Mouse (Mus musculus): ENCODE data around the gene Tmbim6.
"Not testable (repeated sequence)": the region's sequence is repeated elsewhere in the genome, so short reads cannot be mapped to it uniquely, and the experiment has no call there.

Tmbim6 gene

DNA sequence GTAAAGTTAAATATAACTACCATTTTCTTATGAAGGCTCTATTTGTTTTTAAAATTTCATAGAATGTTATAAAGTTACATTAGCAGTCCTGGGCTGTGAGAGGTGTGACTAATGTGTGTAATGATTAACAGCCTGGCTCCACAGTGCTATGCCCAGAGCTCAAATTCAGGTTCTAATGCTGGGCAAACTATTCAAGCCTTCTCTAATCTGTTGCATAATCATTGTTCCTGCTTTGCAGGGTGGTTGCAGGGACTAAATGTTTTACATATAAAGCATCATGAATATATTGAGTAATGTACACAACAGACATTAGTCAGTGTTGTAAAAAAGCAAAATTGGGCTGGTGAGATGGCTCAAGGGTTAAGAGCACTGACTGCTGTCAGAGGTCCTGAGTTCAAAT, 9.8 kb upstream of the Tmbim6 start:
- DNase-seq (ENCODE audit: extremely low read depth, low read depth, low spot score) = no peak

GRCm38 (mm10) chr15:99384071-99384470, 8.6 kb upstream of the Tmbim6 start:
- DNase-seq (ENCODE audit: extremely low read depth, low read depth, low spot score) = no peak

DNA sequence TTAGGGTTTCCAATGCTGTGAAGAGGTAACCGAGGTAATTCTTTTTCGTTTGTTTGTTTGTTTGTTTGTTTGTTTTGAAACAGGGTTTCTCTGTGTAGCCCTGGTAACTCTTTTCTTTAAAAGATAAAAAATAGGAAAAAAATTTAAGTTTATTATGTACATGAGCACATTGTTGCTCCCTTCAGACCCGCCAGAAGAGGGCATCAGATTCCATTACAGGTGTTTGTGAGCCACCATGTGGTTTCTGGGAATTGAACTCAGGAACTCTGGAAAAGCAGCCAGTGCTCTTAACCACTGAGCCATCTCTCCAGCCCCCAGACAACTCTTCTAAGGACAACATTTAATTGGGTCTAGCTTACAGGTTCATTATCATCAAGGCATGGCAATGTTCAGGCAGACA, 6.6 kb upstream of the Tmbim6 start:
- DNase-seq (ENCODE audit: extremely low read depth, low read depth, low spot score) = not testable (repeated sequence)

DNA sequence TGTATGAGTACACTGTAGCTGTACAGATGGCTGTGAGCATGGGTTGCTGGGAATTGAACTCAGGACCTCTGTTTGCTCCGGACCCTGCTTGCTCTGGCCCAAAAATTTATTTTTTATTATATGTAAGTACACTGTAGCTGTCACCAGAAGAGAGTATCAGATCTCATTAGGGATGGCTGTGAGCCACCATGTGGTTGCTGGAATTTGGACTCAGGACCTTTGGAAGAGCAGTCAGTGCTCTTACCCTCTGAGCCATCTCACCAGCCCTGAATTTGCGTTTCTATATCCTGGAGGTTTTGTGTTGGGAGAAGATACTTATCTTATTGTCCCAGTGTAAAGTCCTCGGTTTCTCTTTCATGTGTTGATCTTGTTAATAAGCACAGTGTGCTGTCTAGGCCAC, 5.9 kb upstream of the Tmbim6 start:
- no peak for DNase-seq (ENCODE audit: extremely low read depth, low read depth, low spot score)

GRCm38 (mm10) chr15:99387976-99388375, 4.7 kb upstream of the Tmbim6 start:
- no peak for DNase-seq (ENCODE audit: extremely low read depth, low read depth, low spot score)

DNA sequence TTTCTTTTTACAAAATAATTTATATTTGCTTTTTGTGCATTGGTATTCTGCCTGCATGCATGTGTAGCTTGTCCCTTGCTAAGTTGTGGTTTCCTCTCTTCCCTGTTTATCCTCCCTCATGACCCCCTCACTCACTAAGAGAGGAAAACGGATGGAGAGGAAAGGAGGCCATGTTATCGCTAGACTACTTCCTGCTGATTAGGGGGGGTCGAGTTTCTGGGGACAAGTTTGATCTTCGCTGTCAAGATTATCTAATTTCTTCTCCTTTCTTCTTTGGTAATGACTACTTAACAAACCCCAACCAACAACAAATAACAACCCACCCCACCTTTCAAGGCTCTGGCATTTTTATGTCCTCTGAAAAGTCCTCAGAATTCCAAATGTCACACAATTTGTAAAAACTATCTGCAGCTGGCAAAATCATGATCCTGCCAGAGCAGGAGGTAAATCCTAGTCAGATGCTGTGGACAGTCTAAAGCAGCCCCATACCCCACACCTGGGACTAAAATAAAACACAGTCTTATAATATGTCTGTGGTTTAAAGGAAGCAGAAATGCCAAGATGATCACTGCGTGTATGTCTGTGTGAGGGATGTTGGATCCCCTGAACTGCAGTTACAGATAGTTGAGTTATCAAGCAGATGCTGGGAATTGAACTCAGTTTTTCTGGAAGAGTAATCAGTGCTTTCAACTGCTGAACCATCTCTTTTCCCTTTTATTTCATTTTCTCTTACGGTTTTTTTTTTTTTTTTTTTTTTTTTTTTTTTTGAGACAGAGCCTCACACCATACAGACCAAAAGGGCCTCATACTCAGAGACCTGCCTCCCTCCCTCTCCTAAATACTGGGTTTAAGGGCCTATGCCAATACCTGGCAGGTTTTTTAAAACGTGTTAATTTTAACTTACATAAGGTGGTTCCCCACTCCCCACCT, 1.9 kb upstream of the Tmbim6 start:
- no peak for DNase-seq (ENCODE audit: extremely low read depth, low read depth, low spot score)

- DNase-seq (ENCODE audit: extremely low read depth, low read depth, low spot score) = no peak
Observed at GRCm38 (mm10) chr15:99391975-99392374, 707 bp upstream of the Tmbim6 start.

- no peak for DNase-seq (ENCODE audit: extremely low read depth, low read depth, low spot score)
Observed at GRCm38 (mm10) chr15:99393386-99394252, 937 bp downstream of the Tmbim6 start.

DNA sequence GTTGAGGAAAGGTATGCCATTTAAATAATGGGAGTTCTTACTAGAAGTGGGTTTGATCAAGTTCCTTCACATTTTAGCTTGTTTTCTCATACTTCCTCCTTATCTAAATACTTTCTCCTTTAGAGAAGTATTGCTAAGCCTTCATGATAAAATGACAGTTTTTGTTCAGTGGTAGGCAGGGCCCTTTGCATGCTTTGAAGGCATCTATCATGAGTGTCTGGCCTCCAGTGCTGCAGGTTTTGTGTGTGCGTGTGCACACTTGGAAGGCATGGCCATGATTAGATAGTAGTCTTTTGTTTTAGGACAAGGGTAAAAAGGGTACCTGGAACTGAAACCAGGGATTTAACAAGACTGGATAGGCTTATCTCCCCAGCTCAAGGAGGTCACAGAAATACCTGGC, 3.8 kb downstream of the Tmbim6 start:
- DNase-seq (ENCODE audit: extremely low read depth, low read depth, low spot score) = no peak

GRCm38 (mm10) chr15:99396875-99397274, 4.2 kb downstream of the Tmbim6 start:
- DNase-seq (ENCODE audit: extremely low read depth, low read depth, low spot score) = no peak

- no peak for DNase-seq (ENCODE audit: extremely low read depth, low read depth, low spot score)
Observed at GRCm38 (mm10) chr15:99397622-99398021, 4.9 kb downstream of the Tmbim6 start.

GRCm38 (mm10) chr15:99399503-99400245, 7.0 kb downstream of the Tmbim6 start:
- no peak for DNase-seq (ENCODE audit: extremely low read depth, low read depth, low spot score)

GRCm38 (mm10) chr15:99400602-99401001, 7.9 kb downstream of the Tmbim6 start:
- DNase-seq (ENCODE audit: extremely low read depth, low read depth, low spot score) = no peak

- DNase-seq (ENCODE audit: extremely low read depth, low read depth, low spot score) = no peak
Observed at GRCm38 (mm10) chr15:99403159-99403889, 10.6 kb downstream of the Tmbim6 start.

DNA sequence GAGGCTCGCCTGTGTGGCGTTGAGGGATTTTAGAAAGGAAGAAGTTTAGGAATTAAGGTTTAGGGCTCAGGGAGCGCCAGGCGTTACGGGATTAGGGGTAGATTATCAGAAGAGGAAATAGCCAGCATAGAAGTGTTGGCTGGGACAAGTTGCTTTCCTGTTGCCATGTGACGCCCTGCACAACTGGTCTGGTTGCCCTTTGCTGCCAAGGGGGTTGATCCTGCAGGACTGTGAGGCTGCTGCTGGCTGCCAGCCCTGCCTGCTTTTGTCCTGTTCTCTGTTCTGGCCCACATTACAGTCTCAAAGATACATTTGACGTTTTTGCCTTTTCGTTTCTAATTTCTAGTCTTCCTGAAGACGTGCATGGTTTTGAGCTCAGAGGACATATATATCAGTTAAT, 12.5 kb downstream of the Tmbim6 start:
- no peak for DNase-seq (ENCODE audit: extremely low read depth, low read depth, low spot score)

DNA sequence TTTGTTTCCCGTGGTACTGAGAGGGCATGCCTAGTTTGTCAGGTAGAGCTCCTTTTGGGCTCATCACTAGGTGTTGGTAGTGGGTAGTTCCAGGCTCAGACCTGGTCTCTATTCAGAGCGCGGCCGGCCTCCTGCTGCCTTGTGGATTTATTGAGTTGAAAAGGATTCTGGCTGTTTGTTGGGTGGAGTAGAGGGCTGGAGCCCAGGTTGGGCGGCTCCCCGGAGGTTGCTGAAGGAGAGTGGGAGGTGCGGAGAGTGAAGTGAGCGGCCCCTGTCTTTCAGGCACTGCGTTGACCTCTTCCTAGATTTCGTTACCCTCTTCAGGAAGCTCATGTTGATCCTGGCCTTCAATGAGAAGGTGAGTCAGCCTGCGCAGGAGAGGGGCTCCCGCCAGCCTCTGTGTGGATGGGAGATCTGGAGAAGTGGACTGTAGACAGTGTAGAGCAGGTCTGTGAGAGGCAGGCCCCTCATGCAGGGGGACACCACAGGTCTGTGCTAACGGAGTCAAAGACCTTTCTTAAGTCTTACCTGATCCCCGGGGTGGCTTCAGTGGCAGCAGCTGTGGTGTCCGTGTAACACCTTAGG, 14.4 kb downstream of the Tmbim6 start:
- no peak for DNase-seq (ENCODE audit: extremely low read depth, low read depth, low spot score)

GRCm38 (mm10) chr15:99408845-99409244, 16.2 kb downstream of the Tmbim6 start:
- no peak for DNase-seq (ENCODE audit: extremely low read depth, low read depth, low spot score)

- DNase-seq (ENCODE audit: extremely low read depth, low read depth, low spot score) = no peak
Observed at GRCm38 (mm10) chr15:99411747-99412146, 19.1 kb downstream of the Tmbim6 start.

- no peak for DNase-seq (ENCODE audit: extremely low read depth, low read depth, low spot score)
Observed at GRCm38 (mm10) chr15:99415793-99416192, 23.1 kb downstream of the Tmbim6 start.

GRCm38 (mm10) chr15:99416348-99416882, 23.7 kb downstream of the Tmbim6 start:
- DNase-seq (ENCODE audit: extremely low read depth, low read depth, low spot score) = no peak

Measured in fat pad, adult 2 months (tissue).